Mouse (Mus musculus) brain, embryonic 14.5 days (tissue): ENCODE measurements around the gene Mapk8ip1. TPM values are rescaled to one million over a fixed set of nuclear protein-coding genes. Genes with fewer than 3 reads are reported as not detected.
A peak's percentile ranks its signal among the peaks of the same experiment; 100 is the strongest.

Experiments used
- DNase-seq: peaks from one replicate; pipeline ENCODE4 v3.0.0-alpha.2; 2011; ENCODE audit warnings: low read depth
- CTCF ChIP-seq: fragments of 200-500 bp; IDR thresholded peaks from 2 replicates; pipeline ENCODE4 v1.5.1; 2012; ENCODE audit warnings: inconsistent platforms, mild to moderate bottlenecking, moderate library complexity, borderline replicate concordance; ENCODE audit not compliant: insufficient read depth, insufficient read length; ENCODE audit errors: extremely low read depth
- POLR2A ChIP-seq: fragments of 200-500 bp; IDR thresholded peaks from 2 replicates; pipeline ENCODE4 v1.6.1; 2012; ENCODE audit warnings: mild to moderate bottlenecking, inconsistent platforms, borderline replicate concordance; ENCODE audit not compliant: poor library complexity, insufficient read depth, insufficient read length, severe bottlenecking; ENCODE audit errors: extremely low read depth
- polyA plus RNA-seq: library from polyadenylated mRNA; depleted of rRNA; stranded (reverse); fragments of >200 nt; gene quantifications from 2 replicates; pipeline ENCODE4 v1.2.3, GENCODE M21; 2012

The Mapk8ip1 gene
- polyA plus RNA-seq, 1 experiment, result 214 TPM

DNA sequence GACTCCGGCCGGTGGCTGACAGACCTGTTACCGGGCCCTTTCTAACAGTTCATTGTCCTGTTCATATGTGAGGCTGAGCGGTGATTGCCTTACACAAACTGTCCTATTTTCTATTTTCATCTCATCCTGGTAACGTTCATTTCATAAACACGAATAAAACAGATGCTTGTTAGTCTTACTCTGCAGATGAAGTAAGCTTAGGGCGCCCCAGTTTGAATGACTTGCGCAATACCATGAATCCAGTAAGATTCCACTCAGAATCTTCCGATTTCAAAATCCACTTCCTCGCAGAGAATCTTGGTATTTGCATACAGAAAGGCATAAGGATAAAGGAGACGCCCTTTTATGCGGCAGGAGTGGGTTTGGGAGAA lies 33.3 kb upstream of the Mapk8ip1 start:
- no peak for TF ChIP-seq POLR2A
- no peak for TF ChIP-seq CTCF
- DNase-seq, result no peak

DNA sequence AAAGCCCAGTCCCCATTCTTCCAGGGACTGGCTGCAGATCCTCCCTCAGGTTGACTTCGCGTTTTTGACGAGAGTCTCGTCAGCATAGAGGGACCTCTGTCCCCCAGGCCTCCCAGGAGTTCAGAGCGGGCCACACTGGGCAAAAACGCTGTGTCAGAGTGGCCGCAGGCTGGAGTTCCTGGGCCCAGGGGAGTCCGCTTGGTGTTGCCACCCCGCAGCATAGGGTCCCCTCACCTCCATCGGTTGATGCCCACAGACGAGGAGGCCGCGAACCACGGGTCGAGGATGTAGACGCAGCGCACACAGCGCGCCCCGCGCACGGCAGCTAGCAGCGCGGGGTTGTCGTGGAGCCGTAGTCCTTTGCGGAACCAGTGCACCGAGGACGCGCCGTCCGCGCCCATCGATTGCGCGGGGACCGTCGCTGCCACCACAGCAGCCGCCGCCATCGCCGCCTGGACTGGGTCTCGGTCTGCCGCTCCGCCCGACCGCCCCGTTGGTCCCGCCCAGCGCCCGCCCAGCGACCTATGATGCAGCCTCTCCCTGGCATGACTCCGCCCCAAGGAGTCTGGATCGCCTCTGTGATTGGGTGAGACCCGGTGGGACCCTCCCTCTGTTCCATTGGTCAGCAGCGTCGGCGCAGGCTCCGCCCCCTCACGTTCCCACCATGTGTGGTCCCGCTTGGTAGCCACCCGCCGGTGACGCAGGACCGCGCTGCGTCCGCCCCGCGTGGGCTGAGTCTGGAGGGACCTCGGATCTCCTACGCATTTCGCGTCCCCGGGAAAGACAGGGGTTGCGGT lies 32.7 kb upstream of the Mapk8ip1 start, which contains the start of gene Cry2:
Gene Cry2 (minus strand): TSS at position 466 of the 797 bp plus-strand sequence.
- TF ChIP-seq POLR2A (peak; percentile 96), CTCF (no peak)
- DNase-seq, result peak; percentile 99

DNA sequence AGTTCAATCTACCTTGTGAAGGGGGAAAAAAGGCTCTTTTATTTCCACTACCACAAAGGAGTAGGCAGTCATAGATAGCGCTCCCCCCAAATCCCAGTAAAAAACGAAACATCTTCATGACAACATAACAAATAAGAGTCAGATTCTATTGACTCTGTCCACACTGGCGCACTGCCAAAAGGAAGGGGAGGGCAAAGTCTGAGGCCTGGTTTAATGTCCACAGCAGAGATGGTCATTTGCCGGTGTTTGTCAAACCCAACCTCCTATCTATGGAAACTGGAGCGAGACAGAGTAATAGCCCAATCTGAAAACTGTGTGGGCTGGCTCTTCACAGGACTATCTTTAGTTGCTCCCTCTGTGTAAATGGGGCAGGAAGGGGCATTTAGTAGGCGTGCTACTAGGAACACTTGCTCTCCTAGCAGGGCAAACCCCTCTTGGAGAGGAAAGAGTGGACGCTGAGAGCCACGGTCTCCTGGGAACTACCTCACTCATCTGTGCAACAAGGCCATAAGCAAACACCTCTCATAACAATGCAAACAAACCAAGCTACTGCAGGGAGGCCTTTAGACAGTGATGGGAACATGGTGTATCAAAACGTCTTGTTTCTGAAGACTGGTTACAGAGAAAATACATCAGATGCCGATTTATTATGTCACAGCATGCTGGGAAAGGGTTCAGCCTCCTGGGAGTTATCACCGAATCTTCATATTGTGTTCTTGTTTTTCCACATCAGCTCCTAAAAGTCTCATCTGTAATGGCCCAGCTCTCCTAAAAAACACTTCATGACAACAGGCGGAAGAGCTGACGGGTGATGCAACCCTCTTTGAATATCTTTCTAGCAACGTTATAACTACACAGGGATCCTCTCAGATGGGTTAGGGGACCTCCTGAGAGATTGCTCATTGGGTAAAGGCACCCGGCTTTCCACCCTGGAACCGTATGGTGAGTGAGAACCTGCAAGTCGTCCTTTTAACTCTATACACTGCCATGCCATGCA lies 31.5 kb upstream of the Mapk8ip1 start:
- peak; percentile 18 for DNase-seq
- TF ChIP-seq CTCF, result no peak
- TF ChIP-seq POLR2A, result no peak

DNA sequence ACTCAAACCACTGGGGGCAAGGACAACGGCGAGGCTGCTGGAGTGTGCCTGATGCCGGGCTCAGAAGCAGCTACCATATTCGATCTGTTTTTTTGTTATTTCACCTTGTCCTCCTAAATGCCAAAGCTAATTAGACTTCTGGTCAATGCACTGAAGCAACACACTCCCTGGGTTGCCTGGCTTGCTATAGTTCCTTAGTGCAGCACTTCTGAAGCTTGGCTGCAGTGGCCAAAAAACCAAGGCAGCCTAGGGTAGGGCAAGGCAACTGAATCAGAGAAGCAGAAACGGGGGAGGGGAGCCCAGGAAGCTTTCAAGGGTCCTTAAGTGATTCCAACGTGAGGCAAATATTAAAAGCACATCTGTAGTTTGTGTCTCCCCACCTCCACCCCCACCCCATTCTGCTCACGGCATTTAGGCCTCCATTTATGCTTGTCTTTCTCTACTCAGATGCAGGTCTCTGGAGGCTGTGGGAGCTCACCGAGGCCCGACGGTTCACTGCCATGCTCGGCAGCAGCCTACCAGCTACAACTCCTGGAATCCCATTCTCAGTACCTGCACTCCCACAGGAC lies 30.6 kb upstream of the Mapk8ip1 start:
- TF ChIP-seq CTCF, result no peak
- no peak for TF ChIP-seq POLR2A
- peak; percentile 61 for DNase-seq

DNA sequence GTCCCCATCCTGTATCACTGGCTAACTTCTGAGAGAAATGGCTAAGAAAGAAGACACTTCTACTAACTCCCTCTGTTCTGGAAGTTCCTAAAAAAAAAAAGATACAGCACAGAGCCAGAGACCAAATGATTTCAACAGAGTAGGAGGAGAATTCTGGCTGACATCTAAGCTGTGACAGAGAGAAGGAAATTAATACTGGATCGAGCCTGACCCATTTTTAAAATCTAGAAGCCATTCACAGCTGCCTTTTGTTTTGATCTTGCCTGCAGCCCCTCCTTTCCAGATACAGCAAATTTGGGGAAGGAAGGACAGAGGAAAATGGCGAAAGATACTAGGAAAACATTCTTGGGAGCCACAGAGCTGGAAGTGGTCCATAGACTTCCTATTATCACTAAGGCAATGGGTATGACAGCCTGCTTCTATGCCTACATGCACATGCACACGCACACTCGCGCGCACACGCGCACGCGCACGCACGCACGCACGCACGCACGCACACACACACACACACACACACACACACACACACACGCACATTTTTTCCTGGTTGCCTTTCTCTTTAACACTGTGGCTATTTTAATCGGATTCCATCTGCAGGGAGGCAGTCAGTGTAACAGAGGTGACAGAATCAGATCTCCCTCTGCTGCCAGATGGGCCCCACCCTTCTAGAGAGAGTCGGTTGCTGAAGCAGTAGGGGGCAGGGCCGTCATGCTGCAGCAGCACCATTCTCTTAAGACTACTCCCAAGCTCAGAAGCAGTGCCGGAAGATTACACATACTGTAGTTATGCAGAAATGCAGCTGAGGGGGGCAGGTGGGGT lies 29.9 kb upstream of the Mapk8ip1 start:
- peak; percentile 89 for DNase-seq

DNA sequence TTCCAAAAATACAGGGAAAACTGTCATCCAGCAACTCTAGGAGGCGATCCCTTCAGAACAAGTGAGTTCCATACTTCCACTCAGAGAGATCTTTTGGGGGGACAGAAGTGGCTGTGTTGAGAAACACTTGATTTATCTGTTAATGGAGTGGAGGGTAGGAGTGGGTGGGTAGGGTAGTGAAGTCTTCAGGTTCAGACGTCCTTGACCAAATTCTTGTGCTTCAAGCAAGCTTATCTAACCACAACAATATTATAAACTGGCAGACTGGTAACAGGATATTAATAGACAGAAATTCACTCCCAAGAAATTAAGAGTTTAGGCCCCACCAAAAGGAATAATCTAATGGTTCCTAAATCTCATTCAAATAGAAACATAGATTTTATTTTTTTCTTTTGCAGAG lies 29.0 kb upstream of the Mapk8ip1 start:
- no peak for DNase-seq
- no peak for TF ChIP-seq CTCF
- no peak for TF ChIP-seq POLR2A

More for the DNA sequence above, 29.9 kb upstream of the Mapk8ip1 start:
- TF ChIP-seq CTCF, result no peak
- no peak for TF ChIP-seq POLR2A

DNA sequence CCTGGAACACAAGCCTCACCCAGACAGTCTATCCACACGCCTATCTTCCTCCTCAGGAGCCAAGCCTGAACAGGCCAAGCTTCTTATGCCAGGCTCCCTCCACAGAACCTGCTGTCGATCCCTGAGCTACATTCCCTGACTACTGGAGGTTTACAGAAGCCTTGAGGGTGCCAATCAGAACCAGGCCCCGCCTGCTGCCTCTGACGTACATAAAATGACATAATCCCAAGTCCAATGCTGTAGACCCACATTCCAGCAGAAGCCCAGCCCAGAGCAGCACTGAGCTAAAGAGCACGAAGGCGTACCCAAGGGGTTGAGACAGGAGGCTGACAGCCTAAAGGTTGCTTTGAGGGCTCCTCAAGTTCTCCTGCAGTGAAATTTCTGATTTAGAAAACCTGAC lies 26.8 kb upstream of the Mapk8ip1 start:
- DNase-seq, result peak; percentile 83
- TF ChIP-seq CTCF (no peak), POLR2A (no peak)

DNA sequence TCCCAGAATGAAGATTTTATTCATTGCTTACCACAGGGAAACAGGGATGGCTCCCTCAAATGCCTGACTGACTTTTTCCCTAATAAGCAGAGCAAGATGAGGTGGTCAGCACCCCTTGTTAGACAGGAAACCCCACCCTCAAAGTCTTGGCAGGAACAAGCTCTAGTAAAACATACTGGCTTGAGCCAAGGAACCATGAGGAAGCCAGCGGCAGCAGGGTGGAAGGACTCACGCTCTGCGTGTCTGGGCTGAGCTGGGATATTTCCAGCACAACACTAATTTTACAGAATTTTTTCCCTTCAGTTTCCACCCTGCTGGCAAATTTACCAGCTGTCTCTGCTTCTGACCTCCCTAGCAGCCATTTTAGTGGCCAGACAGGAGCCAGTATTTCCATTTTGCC lies 25.4 kb upstream of the Mapk8ip1 start:
- TF ChIP-seq CTCF (no peak), POLR2A (no peak)
- no peak for DNase-seq

DNA sequence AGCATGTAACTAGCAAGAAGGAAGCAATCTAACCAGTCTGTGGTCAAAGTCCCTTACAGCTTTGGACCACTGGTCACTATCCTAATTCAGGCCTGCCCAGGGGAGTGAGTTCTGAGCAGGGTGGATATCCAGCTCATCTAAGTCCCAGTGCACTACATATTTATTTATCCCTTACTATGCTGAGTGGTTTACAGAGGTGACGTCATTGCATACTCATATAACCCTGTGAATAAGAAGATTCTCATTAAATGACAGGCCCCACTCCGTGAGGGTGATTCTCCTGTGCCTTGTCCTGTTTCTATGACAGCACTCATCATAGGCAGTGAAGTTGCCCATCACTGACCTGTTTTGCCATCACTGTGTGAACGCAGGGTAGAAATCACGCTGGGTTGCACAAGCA lies 24.3 kb upstream of the Mapk8ip1 start:
- TF ChIP-seq POLR2A (no peak), CTCF (no peak)
- no peak for DNase-seq

DNA sequence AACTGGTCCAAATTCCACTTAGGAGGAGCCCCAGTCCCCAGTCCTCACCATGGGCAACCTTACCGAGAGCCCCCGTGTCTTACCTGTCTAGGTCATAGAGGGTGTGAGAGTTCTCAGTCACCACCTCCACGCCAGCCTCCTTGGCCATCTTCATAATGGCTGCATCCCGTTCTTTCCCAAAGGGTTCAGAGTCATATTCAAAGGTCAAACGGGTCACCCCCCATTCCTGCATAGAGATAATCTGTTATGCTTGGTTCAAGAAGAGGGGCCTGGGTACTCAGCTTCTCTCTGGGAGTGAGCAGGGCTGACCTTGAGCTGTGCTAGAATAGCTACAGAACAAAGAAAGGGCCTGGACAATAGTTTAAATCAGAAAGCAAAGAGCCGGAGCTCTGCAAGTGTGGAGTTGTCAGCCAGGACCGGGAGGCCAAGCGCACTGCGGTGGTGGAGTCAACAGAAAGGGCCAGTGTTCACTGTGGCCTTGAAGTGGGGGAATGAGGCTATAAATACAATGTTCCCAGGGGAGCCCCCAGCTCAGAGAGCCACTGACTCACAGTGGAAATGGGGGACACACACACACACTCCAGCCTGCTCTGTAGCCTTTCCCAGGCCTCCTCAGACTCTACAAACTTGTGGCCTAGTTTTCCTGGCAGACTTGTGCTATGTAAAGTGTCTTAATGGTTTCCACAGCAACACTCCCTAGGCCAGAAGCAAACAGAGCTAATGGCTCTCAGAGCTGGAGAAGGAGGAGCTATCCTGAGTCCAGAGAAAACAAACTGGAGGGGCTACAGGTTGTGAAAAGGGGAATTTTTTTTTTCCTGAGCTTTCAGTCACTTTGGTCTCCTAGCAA lies 23.6 kb upstream of the Mapk8ip1 start:
- TF ChIP-seq CTCF (no peak), POLR2A (no peak)
- DNase-seq, result peak; percentile 94

DNA sequence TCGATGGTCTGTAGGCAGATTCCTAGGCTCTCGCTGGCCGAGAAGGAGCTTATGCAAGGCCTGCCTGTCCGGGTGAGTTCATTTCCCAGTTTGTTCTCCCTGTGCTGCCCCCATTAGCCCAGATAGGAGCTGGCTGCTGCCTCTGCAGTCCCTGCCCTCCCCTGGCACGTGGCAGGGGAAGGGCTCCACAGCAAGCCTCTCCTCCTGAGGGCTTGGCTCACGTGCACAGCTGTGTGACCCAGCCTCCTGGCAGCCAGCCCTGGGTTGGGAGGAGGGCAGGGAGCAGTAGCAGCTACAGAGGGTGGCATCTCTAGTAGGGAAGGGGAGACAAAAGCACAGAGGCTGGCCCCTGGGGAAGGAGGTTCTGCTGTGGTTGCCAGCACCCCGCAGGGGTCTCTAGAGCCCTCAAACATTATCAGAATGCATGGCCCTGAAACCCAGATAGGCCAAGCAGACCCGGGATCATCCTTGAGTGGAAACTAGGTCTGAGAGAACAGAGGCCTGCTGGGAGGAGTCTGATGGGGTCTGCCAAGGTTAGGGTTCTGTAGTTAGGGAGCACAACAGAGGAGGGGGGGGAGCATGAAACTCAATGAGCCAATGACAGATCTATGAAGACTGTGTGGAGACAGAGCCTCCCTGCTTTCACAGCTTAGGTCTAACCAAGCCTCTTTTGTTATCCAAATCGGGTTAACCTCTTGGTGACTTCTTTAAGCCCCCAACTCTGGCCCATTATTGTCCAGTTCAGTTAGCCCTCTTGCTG lies 22.8 kb upstream of the Mapk8ip1 start:
- DNase-seq, result peak; percentile 86

More for the DNA sequence above, 22.8 kb upstream of the Mapk8ip1 start:
- TF ChIP-seq CTCF, result no peak
- TF ChIP-seq POLR2A, result no peak
